In the genomic region with DNA sequence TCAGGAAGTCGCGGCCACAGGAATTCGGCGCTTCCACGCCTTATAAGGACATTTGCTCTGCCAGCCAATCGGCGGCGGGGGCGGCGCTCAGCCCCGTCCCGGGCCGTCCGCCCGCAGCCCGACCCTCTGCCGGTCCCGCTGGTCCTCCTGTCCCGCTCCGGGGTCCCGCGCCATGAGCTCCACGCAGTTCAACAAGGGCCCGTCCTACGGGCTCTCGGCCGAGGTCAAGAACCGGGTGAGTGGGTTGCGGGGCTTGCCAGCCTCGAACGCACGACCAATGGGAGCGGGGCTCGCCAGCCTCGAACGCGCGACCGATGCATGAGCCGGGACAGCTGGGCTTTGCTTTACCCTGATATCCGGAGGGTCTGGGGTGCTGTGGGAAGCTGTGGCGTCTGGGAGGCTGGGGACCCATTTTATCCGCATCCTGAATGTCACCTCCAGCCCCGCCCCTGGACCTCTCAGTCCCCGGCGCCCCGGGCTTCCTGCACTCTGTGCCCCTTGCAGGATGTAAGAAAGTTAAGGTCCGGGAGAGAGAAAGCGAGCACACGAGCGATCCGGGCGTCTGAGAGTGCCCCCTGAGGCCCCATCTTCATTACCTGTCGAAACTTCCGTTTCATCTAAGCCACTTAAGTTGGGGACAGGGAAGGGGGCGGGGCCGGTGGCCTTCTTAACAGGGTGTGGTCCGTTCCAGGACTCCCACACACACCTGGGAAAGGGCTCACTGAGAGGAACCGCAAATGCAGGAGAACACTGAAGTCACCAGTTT, we compare ENCODE assay signal across 8 mouse cellular contexts. TPM values are rescaled to one million over a fixed set of nuclear protein-coding genes. Genes with fewer than 3 reads are reported as not detected.
DNase-seq lines count a peak whose midpoint lies in the region; ATAC-seq lines count a peak whose summit lies in the region.

Cnn2 (plus strand) TSS at position 79 of the 766 bp plus-strand sequence.

- no peaks in the 10 kb centered on the region for H3K27me3 ChIP-seq in limb, embryonic 10.5 days (ENCODE audit: low read depth, poor library complexity, severe bottlenecking)
- peaks cover 53% of the 10 kb centered on the region for H3K27me3 ChIP-seq in midbrain, embryonic 10.5 days (ENCODE audit: low read depth, poor library complexity, severe bottlenecking)
- no peaks in the 10 kb centered on the region for H3K27me3 ChIP-seq in stomach, embryonic 14.5 days (ENCODE audit: control insufficient read depth, insufficient read depth, low read length)

- DNase-seq in ovary, postnatal 10 days (ENCODE audit: low spot score), result peak; percentile 51
- DNase-seq in ovary, adult 18-20 months (ENCODE audit: low spot score), result no peak
- DNase-seq in fat pad, adult 2 months (ENCODE audit: extremely low read depth, low read depth, low spot score), result peak; percentile 56
- peak; percentile 73 to 81 for DNase-seq in heart, postnatal 36 days
- peak; percentile 83 for DNase-seq in limb, embryonic 10.5 days (ENCODE audit: low spot score)
- DNase-seq in midbrain, embryonic 10.5 days (ENCODE audit: low spot score), result peak; percentile 63
- DNase-seq in cerebellum, postnatal 14 days, result no peak

- H3K4me1 ChIP-seq in limb, embryonic 10.5 days, result peaks cover 56% of the 10 kb centered on the region
- peaks cover 49% of the 10 kb centered on the region for H3K4me1 ChIP-seq in midbrain, embryonic 10.5 days
- peaks cover 32% of the 10 kb centered on the region for H3K4me1 ChIP-seq in stomach, embryonic 14.5 days (ENCODE audit: control insufficient read depth, insufficient read depth, low read length)

- under 1% methylated on average over 59 of the region's 59 CpGs for WGBS in limb, embryonic 10.5 days
- WGBS in midbrain, embryonic 10.5 days, result 1% methylated on average over 59 of the region's 59 CpGs
- under 1% methylated on average over 57 of the region's 59 CpGs for WGBS in stomach, embryonic 14.5 days

- H3K4me3 ChIP-seq in limb, embryonic 10.5 days, result peak within 1 kb of the TSS; percentile 65
- H3K4me3 ChIP-seq in midbrain, embryonic 10.5 days, result peak within 1 kb of the TSS; percentile 56
- H3K4me3 ChIP-seq in stomach, embryonic 14.5 days (ENCODE audit: low read depth, low read length), result peak within 1 kb of the TSS; percentile 76

- 0 out of 2 replicates have a peak, but pooled peaks cover 4% of the 10 kb centered on the region for H3K9me3 ChIP-seq in limb, embryonic 10.5 days (replicated peaks)
- peaks cover 14% of the 10 kb centered on the region for H3K9me3 ChIP-seq in midbrain, embryonic 10.5 days (replicated peaks)
- peaks cover 7% of the 10 kb centered on the region; the same call in 1 of the 2 replicates for H3K9me3 ChIP-seq in stomach, embryonic 14.5 days (ENCODE audit: control insufficient read depth, low read depth, low read length)

- peak within 1 kb of the TSS; percentile 93 for H3K27ac ChIP-seq in limb, embryonic 10.5 days
- peak within 1 kb of the TSS; percentile 75 for H3K27ac ChIP-seq in midbrain, embryonic 10.5 days (replicated peaks)
- peak within 1 kb of the TSS; percentile 98 for H3K27ac ChIP-seq in stomach, embryonic 14.5 days (ENCODE audit: low read length)

- peaks cover 31% of the 10 kb centered on the region for H3K36me3 ChIP-seq in limb, embryonic 10.5 days
- peaks cover 22% of the 10 kb centered on the region; the same call in 1 of the 2 replicates for H3K36me3 ChIP-seq in midbrain, embryonic 10.5 days
- peaks cover 18% of the 10 kb centered on the region for H3K36me3 ChIP-seq in stomach, embryonic 14.5 days (ENCODE audit: control insufficient read depth, insufficient read depth, low read length)

- H3K4me2 ChIP-seq in stomach, embryonic 14.5 days (replicated peaks; ENCODE audit: low read depth, low read length), result peak within 1 kb of the TSS; percentile 53

- intact Hi-C loops in heart, postnatal 36 days (cut with DNase I), result no loop called here

- H3K9ac ChIP-seq in stomach, embryonic 14.5 days (replicated peaks; ENCODE audit: low read depth, low read length), result peak within 1 kb of the TSS; percentile 85

- peak; percentile 26; the same call in 1 of the 2 replicates for ATAC-seq in stomach, embryonic 14.5 days (ENCODE audit: insufficient number of reproducible peaks, insufficient read depth, low FRiP score, low read depth)

RNA-seq across cellular contexts. Expression of gene Cnn2, which starts in this region (rescaled TPM):
- total RNA-seq in heart, postnatal 36 days (2021), result 10 to 100 TPM; 29.9 to 30.6 TPM
- 261 and 301 TPM in 2 replicates for polyA plus RNA-seq in limb, embryonic 10.5 days (2016; fragmentation: Nextera tagmentation; extraction: Ambion mirVana)
- polyA plus RNA-seq in midbrain, embryonic 10.5 days (2016; fragmentation: Nextera tagmentation; extraction: Ambion mirVana), result 198 and 199 TPM in 2 replicates
- polyA plus RNA-seq in stomach, embryonic 14.5 days (2014; fragmentation: Nextera tagmentation; extraction: Ambion mirVana), result 397 and 424 TPM in 2 replicates

Comparison
In these comparisons a context has a peak if more than half of its experiments do, and no peak if none do; other contexts are left out.
1. DNase-seq: peak in ovary, postnatal 10 days (single experiment), fat pad, adult 2 months (single experiment), heart, postnatal 36 days (2 of 2), limb, embryonic 10.5 days (single experiment) and midbrain, embryonic 10.5 days (single experiment); none in ovary, adult 18-20 months (single experiment) and cerebellum, postnatal 14 days (0 of 2).
2. Peak in every context shown above with its lines, with median percentiles within 50 percentile points of each other: H3K27ac ChIP-seq and H3K4me3 ChIP-seq.